In the genomic region with DNA sequence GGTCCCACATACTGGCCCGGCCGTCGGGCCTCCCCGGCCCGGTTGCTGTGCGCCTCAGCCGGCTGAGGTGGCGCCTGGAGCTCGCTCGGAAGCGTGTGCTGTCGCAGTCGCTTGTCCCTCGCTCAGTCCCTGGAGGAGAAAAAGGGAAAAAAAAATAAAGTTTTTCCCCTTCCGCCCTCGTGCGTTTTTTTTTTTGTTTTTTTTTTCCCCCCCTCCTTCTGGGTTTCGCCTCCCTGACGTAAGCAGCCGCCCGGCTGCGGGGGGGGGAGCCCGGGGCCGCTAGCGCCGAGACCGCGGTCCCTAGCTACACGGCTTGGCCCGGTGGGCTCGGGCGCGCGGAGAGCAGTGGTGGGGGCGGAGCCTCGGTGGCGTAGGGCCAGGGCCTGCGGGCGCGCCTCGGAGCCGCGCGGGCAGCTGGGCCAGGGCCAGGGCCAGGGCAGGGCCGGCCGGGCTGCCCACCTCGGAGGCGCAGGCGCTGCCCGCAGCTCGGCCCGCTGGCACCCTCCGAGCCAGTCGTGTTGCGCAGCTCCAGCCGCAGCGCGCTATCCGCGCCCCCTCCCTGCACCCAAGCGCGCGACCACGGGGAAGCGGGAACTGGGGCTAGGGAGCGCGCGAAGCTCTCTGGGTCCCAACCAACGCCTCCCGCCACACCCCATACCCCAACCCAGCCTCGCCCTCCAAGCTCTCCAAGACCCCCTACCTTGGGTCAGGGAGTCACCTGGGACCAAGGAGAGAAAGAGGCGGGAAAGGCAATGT, we compare ENCODE assay signal across 8 mouse cellular contexts. TPM values are rescaled to one million over a fixed set of nuclear protein-coding genes. Genes with fewer than 3 reads are reported as not detected.
A peak's percentile ranks its signal among the peaks of the same experiment; 100 is the strongest.
DNase-seq lines count a peak whose midpoint lies in the region; ATAC-seq and TF ChIP-seq lines count a peak whose summit lies in the region.

No protein-coding gene starts in this region.

- H3K27me3 ChIP-seq in embryonic facial prominence, embryonic 11.5 days (ENCODE audit: control insufficient read depth, insufficient read depth, low read length): peaks cover 11% of the 10 kb centered on the region
- peaks cover 43% of the 10 kb centered on the region for H3K27me3 ChIP-seq in heart, embryonic 13.5 days (replicated peaks)
- peaks cover 26% of the 10 kb centered on the region for H3K27me3 ChIP-seq in kidney, embryonic 15.5 days
- peaks cover 44% of the 10 kb centered on the region for H3K27me3 ChIP-seq in liver, postnatal 0 days (ENCODE audit: insufficient read depth, low read length)
- H3K27me3 ChIP-seq in neural tube, embryonic 13.5 days: peaks cover 33% of the 10 kb centered on the region

- H3K9me3 ChIP-seq in embryonic facial prominence, embryonic 11.5 days (replicated peaks; ENCODE audit: control insufficient read depth, low read length): no peaks in the 10 kb centered on the region
- H3K9me3 ChIP-seq in heart, embryonic 13.5 days: no peaks in the 10 kb centered on the region
- H3K9me3 ChIP-seq in kidney, embryonic 15.5 days (replicated peaks): no peaks in the 10 kb centered on the region
- no peaks in the 10 kb centered on the region for H3K9me3 ChIP-seq in liver, postnatal 0 days (ENCODE audit: low read length)
- no peaks in the 10 kb centered on the region for H3K9me3 ChIP-seq in neural tube, embryonic 13.5 days

- H3K4me2 ChIP-seq in embryonic facial prominence, embryonic 11.5 days (ENCODE audit: low read depth, low read length): peak overlapping the region; percentile 100
- H3K4me2 ChIP-seq in heart, embryonic 13.5 days: peak overlapping the region; percentile 98
- H3K4me2 ChIP-seq in kidney, embryonic 15.5 days: peak overlapping the region; percentile 96
- H3K4me2 ChIP-seq in liver, postnatal 0 days (ENCODE audit: low read depth, low read length): peak overlapping the region; percentile 88
- H3K4me2 ChIP-seq in neural tube, embryonic 13.5 days: peak overlapping the region; percentile 100

- TF ChIP-seq CTCF in left cerebral cortex, adult 2 months (IDR thresholded peaks at IDR 0.05): no peak
- TF ChIP-seq CTCF in liver, postnatal 0 days (IDR thresholded peaks at IDR 0.05; ENCODE audit: low read depth): no peak

- H3K27ac ChIP-seq in left cerebral cortex, adult 2 months: no peak overlapping the region
- no peak overlapping the region for H3K27ac ChIP-seq in embryonic facial prominence, embryonic 11.5 days (replicated peaks; ENCODE audit: low read depth, low read length)
- peak overlapping the region; percentile 59 for H3K27ac ChIP-seq in heart, embryonic 13.5 days (replicated peaks)
- H3K27ac ChIP-seq in kidney, embryonic 15.5 days: peak overlapping the region; percentile 86
- no peak overlapping the region; the same call in 1 of the 2 replicates for H3K27ac ChIP-seq in liver, postnatal 0 days (ENCODE audit: low read depth)
- no peak overlapping the region for H3K27ac ChIP-seq in neural tube, embryonic 13.5 days (replicated peaks)

- WGBS in embryonic facial prominence, embryonic 11.5 days: under 1% methylated on average over 61 of the region's 72 CpGs
- under 1% methylated on average over 70 of the region's 72 CpGs for WGBS in heart, embryonic 13.5 days
- under 1% methylated on average over 60 of the region's 72 CpGs for WGBS in kidney, embryonic 15.5 days
- 2% methylated on average over 60 of the region's 72 CpGs for WGBS in liver, postnatal 0 days (ENCODE audit: insufficient replicate concordance)
- under 1% methylated on average over 68 of the region's 72 CpGs for WGBS in neural tube, embryonic 13.5 days

- peak; percentile 87 for ATAC-seq in embryonic facial prominence, embryonic 11.5 days (replicated peaks; ENCODE audit: insufficient number of reproducible peaks, low FRiP score, low TSS enrichment, low read depth)
- ATAC-seq in heart, embryonic 13.5 days (ENCODE audit: extremely low read depth, insufficient number of reproducible peaks, low FRiP score, low TSS enrichment): peak; percentile 68; the same call in 1 of the 2 replicates
- ATAC-seq in kidney, embryonic 15.5 days (replicated peaks; ENCODE audit: low FRiP score): peak; percentile 80
- peak; percentile 49; the same call in 1 of the 2 replicates for ATAC-seq in liver, postnatal 0 days
- peak; percentile 90 for ATAC-seq in neural tube, embryonic 13.5 days (ENCODE audit: low read depth)

- TF ChIP-seq EP300 in liver, postnatal 0 days (IDR thresholded peaks at IDR 0.05; ENCODE audit: low read depth): no peak

- intact Hi-C loops in left cerebral cortex, adult 2 months (cut with DNase I): no loop called here

- DNase-seq in left cerebral cortex, adult 2 months (ENCODE audit: extremely low spot score in 1 of 2, low spot score in 2 of 2): peak; percentile 42 to 43
- DNase-seq in left cerebral cortex, adult 8-10 months (ENCODE audit: low spot score in 2 of 2): no peak
- DNase-seq in embryonic facial prominence, embryonic 11.5 days (ENCODE audit: low spot score): peak; percentile 73
- DNase-seq in liver, postnatal 0 days: peak; percentile 51
- peak; percentile 66 for DNase-seq in thymus, postnatal 4 days

- H3K36me3 ChIP-seq in embryonic facial prominence, embryonic 11.5 days (replicated peaks; ENCODE audit: control insufficient read depth, insufficient read depth, low read depth, low read length): no peaks in the 10 kb centered on the region
- H3K36me3 ChIP-seq in heart, embryonic 13.5 days: no peaks in the 10 kb centered on the region
- H3K36me3 ChIP-seq in kidney, embryonic 15.5 days: no peaks in the 10 kb centered on the region
- H3K36me3 ChIP-seq in liver, postnatal 0 days (replicated peaks; ENCODE audit: insufficient read depth, low read length): no peaks in the 10 kb centered on the region
- no peaks in the 10 kb centered on the region for H3K36me3 ChIP-seq in neural tube, embryonic 13.5 days

- peak overlapping the region; percentile 52 for H3K4me3 ChIP-seq in left cerebral cortex, adult 2 months
- peak overlapping the region; percentile 64 for H3K4me3 ChIP-seq in embryonic facial prominence, embryonic 11.5 days (ENCODE audit: low read depth, low read length)
- H3K4me3 ChIP-seq in heart, embryonic 13.5 days: peak overlapping the region; percentile 76
- peak overlapping the region; percentile 79 for H3K4me3 ChIP-seq in kidney, embryonic 15.5 days (replicated peaks)
- H3K4me3 ChIP-seq in liver, postnatal 0 days (ENCODE audit: low read depth, low read length): peak overlapping the region; percentile 56
- peak overlapping the region; percentile 62 for H3K4me3 ChIP-seq in neural tube, embryonic 13.5 days

- H3K9ac ChIP-seq in embryonic facial prominence, embryonic 11.5 days (replicated peaks; ENCODE audit: low read length): peak overlapping the region; percentile 77
- peak overlapping the region; percentile 85 for H3K9ac ChIP-seq in heart, embryonic 13.5 days
- H3K9ac ChIP-seq in kidney, embryonic 15.5 days: peak overlapping the region; percentile 77
- peak overlapping the region; percentile 27 for H3K9ac ChIP-seq in liver, postnatal 0 days (replicated peaks)
- H3K9ac ChIP-seq in neural tube, embryonic 13.5 days: peak overlapping the region; percentile 76

- H3K4me1 ChIP-seq in embryonic facial prominence, embryonic 11.5 days (ENCODE audit: control insufficient read depth, insufficient read depth, low read length): peaks cover 5% of the 10 kb centered on the region
- H3K4me1 ChIP-seq in heart, embryonic 13.5 days: peaks cover 19% of the 10 kb centered on the region
- peaks cover 53% of the 10 kb centered on the region for H3K4me1 ChIP-seq in kidney, embryonic 15.5 days
- H3K4me1 ChIP-seq in liver, postnatal 0 days (ENCODE audit: insufficient read depth): peaks cover 5% of the 10 kb centered on the region; the same call in 1 of the 2 replicates
- H3K4me1 ChIP-seq in neural tube, embryonic 13.5 days (replicated peaks): peaks cover 36% of the 10 kb centered on the region

RNA-seq across cellular contexts. Expression of a gene that starts 1.3 kb away (rescaled TPM):
- total RNA-seq in left cerebral cortex, adult 2 months (2021): 100 to 1,000 TPM; 436 to 450 TPM
- total RNA-seq in left cerebral cortex, adult 8-10 months (2022): 100 to 1,000 TPM; 382 to 408 (median 393) TPM
- polyA plus RNA-seq in embryonic facial prominence, embryonic 11.5 days (2014; fragmentation: Nextera tagmentation; extraction: Ambion mirVana): 31.9 and 32.3 TPM in 2 replicates
- 21.1 and 22.8 TPM in 2 replicates for polyA plus RNA-seq in heart, embryonic 13.5 days (2015; fragmentation: Nextera tagmentation; extraction: Ambion mirVana)
- polyA plus RNA-seq in kidney, embryonic 15.5 days (2015; fragmentation: Nextera tagmentation; extraction: Ambion mirVana): 44.2 and 48.3 TPM in 2 replicates
- 3.4 and 3.6 TPM in 2 replicates for polyA plus RNA-seq in liver, postnatal 0 days (2015; fragmentation: Nextera tagmentation; extraction: Ambion mirVana)
- polyA plus RNA-seq in neural tube, embryonic 13.5 days (2015; fragmentation: Nextera tagmentation; extraction: Ambion mirVana): 83.7 and 86.8 TPM in 2 replicates

RNA-seq across cellular contexts. Expression of a gene that starts 48.9 kb away (rescaled TPM):
- total RNA-seq in left cerebral cortex, adult 2 months (2021): 1 to 10 TPM; 3.2 to 3.8 TPM
- total RNA-seq in left cerebral cortex, adult 8-10 months (2022): 1 to 10 TPM; 2.0 to 3.9 (median 2.2) TPM
- not detected in 2 replicates for polyA plus RNA-seq in embryonic facial prominence, embryonic 11.5 days (2014; fragmentation: Nextera tagmentation; extraction: Ambion mirVana)
- 0.20 and 0.28 TPM in 2 replicates for polyA plus RNA-seq in heart, embryonic 13.5 days (2015; fragmentation: Nextera tagmentation; extraction: Ambion mirVana)
- 0.30 and 0.54 TPM in 2 replicates for polyA plus RNA-seq in kidney, embryonic 15.5 days (2015; fragmentation: Nextera tagmentation; extraction: Ambion mirVana)
- 0.08 TPM in 1 of 2 replicates, not detected in the other for polyA plus RNA-seq in liver, postnatal 0 days (2015; fragmentation: Nextera tagmentation; extraction: Ambion mirVana)
- polyA plus RNA-seq in neural tube, embryonic 13.5 days (2015; fragmentation: Nextera tagmentation; extraction: Ambion mirVana): 0.32 TPM in 1 of 2 replicates, not detected in the other

RNA-seq across cellular contexts. Expression of a gene that starts 56.2 kb away (rescaled TPM):
- under 1 TPM; 0.50 to 0.68 TPM for total RNA-seq in left cerebral cortex, adult 2 months (2021)
- total RNA-seq in left cerebral cortex, adult 8-10 months (2022): under 1 TPM; 0.48 to 0.80 (median 0.56) TPM
- 0.24 TPM in 1 of 2 replicates, not detected in the other for polyA plus RNA-seq in embryonic facial prominence, embryonic 11.5 days (2014; fragmentation: Nextera tagmentation; extraction: Ambion mirVana)
- polyA plus RNA-seq in heart, embryonic 13.5 days (2015; fragmentation: Nextera tagmentation; extraction: Ambion mirVana): 0.09 and 0.13 TPM in 2 replicates
- polyA plus RNA-seq in kidney, embryonic 15.5 days (2015; fragmentation: Nextera tagmentation; extraction: Ambion mirVana): 1.2 and 2.1 TPM in 2 replicates
- 0.08 TPM in 2 replicates for polyA plus RNA-seq in liver, postnatal 0 days (2015; fragmentation: Nextera tagmentation; extraction: Ambion mirVana)
- 1.4 and 3.3 TPM in 2 replicates for polyA plus RNA-seq in neural tube, embryonic 13.5 days (2015; fragmentation: Nextera tagmentation; extraction: Ambion mirVana)

Comparison
In these comparisons a context has a peak if more than half of its experiments do, and no peak if none do; other contexts are left out.
1. DNase-seq: peak in left cerebral cortex, adult 2 months (2 of 2), embryonic facial prominence, embryonic 11.5 days (single experiment), liver, postnatal 0 days (single experiment) and thymus, postnatal 4 days (single experiment); none in left cerebral cortex, adult 8-10 months (0 of 2).
2. H3K27ac ChIP-seq: peak in heart, embryonic 13.5 days (single experiment) and kidney, embryonic 15.5 days (single experiment); none in left cerebral cortex, adult 2 months (single experiment), embryonic facial prominence, embryonic 11.5 days (single experiment), liver, postnatal 0 days (single experiment) and neural tube, embryonic 13.5 days (single experiment).
3. H3K9ac ChIP-seq: peak in every context shown above with its lines; median percentile 85 in heart, embryonic 13.5 days; 77 in embryonic facial prominence, embryonic 11.5 days; 77 in kidney, embryonic 15.5 days; 76 in neural tube, embryonic 13.5 days; 27 in liver, postnatal 0 days.
4. Peak in every context shown above with its lines, with median percentiles within 50 percentile points of each other: H3K4me3 ChIP-seq, ATAC-seq and H3K4me2 ChIP-seq.